Mouse (Mus musculus) E14TG2a.4 (cell line): ENCODE results near the gene Ptov1.
A peak's percentile ranks its signal among the peaks of the same experiment; 100 is the strongest.

Experiments used
- CTCF ChIP-seq: conservative IDR thresholded peaks from 2 replicates; pipeline ENCODE4 v1.5.1; 2014; ENCODE audit warnings: low read length
- POU5F1 ChIP-seq: IDR thresholded peaks from 2 replicates; pipeline ENCODE4 v1.6.1; 2014; ENCODE audit warnings: low read length, borderline replicate concordance

- TF ChIP-seq CTCF (peak; percentile 86), POU5F1 (no peak)
These were observed 8.8 kb downstream of the Ptov1 start for GRCm38 (mm10) chr7:44860576-44861428.
